Mouse (Mus musculus) C2C12 (cell line): Measurements from ENCODE around the gene Serp2. TPM values are rescaled to one million over a fixed set of nuclear protein-coding genes. Genes with fewer than 3 reads are reported as not detected.

ENCODE experiments used
- H3K27me3 ChIP-seq: one replicate; pipeline ENCODE4 v1.6.1; 2011; ENCODE audit not compliant: control insufficient read depth, insufficient read depth, insufficient read length
- H3K36me3 ChIP-seq: one replicate; pipeline ENCODE4 v1.6.1; 2011; ENCODE audit not compliant: control insufficient read depth, insufficient read depth
- H3K4me3 ChIP-seq: one replicate; pipeline ENCODE4 v1.5.1; 2011; ENCODE audit warnings: mild to moderate bottlenecking, control low read depth; ENCODE audit not compliant: poor library complexity, insufficient read depth, severe bottlenecking
- H3K79me2 ChIP-seq: one replicate; pipeline ENCODE4 v1.6.1; 2011; ENCODE audit not compliant: control insufficient read depth, insufficient read depth
- H3K79me3 ChIP-seq: one replicate; pipeline ENCODE4 v1.6.1; 2011; ENCODE audit warnings: low read depth, control low read depth
- H3ac ChIP-seq: one replicate; pipeline ENCODE3; 2011; ENCODE audit warnings: low read depth; ENCODE audit not compliant: control insufficient read depth, insufficient read length
- CEBPB ChIP-seq: IDR thresholded peaks from one replicate; pipeline ENCODE4 v1.6.1; 2011; ENCODE audit warnings: low read depth, mild to moderate bottlenecking, control low read depth, moderate library complexity
- CTCF ChIP-seq: IDR thresholded peaks from one replicate; pipeline ENCODE4 v1.5.1; 2011; ENCODE audit not compliant: control insufficient read depth, insufficient read depth, insufficient read length
- FOSL1 ChIP-seq: IDR thresholded peaks from one replicate; pipeline ENCODE4 v1.8.0; 2011; ENCODE audit warnings: mild to moderate bottlenecking, low read length; ENCODE audit not compliant: poor library complexity, insufficient read depth, severe bottlenecking
- MAX ChIP-seq: IDR thresholded peaks from one replicate; pipeline ENCODE4 v1.6.1; 2011; ENCODE audit warnings: mild to moderate bottlenecking, control low read depth
- MYOD1 ChIP-seq: IDR thresholded peaks from one replicate; pipeline ENCODE4 v1.6.1; 2011; ENCODE audit warnings: low read depth; ENCODE audit not compliant: control insufficient read depth, insufficient read length
- MYOG ChIP-seq: IDR thresholded peaks from one replicate; pipeline ENCODE4 v1.6.1; 2011; ENCODE audit not compliant: control insufficient read depth, insufficient read length; ENCODE audit errors: extremely low read depth
- USF1 ChIP-seq: IDR thresholded peaks from one replicate; pipeline ENCODE4 v1.6.1; 2011; ENCODE audit warnings: low read depth, mild to moderate bottlenecking, control low read depth, moderate library complexity
- polyA plus RNA-seq: library from polyadenylated mRNA; unstranded; fragments of >200 nt; fragmentation: generic; extraction: Trizol; gene quantifications from one replicate; pipeline ENCODE4 v1.2.1, GENCODE M21; 2012; ENCODE audit warnings: missing spikeins

Serp2 gene
- polyA plus RNA-seq, 1 experiment, result 32.8 TPM

GRCm38 (mm10) chr14:76598518-76599216 lies 42.0 kb upstream of the Serp2 start:
- no peaks in the 10 kb centered on the region for H3K79me2 ChIP-seq

GRCm38 (mm10) chr14:76597751-76598150 lies 41.1 kb upstream of the Serp2 start:
- TF ChIP-seq MAX (no peak), MYOD1 (no peak), USF1 (no peak), FOSL1 (no peak), CEBPB (no peak), CTCF (no peak), MYOG (no peak)
- Histone ChIP-seq H3ac (no peak overlapping the region), H3K79me3 (no peaks in the 10 kb centered on the region), H3K27me3 (no peaks in the 10 kb centered on the region), H3K79me2 (no peaks in the 10 kb centered on the region), H3K4me3 (no peak overlapping the region), H3K36me3 (no peaks in the 10 kb centered on the region)

More at GRCm38 (mm10) chr14:76598518-76599216, 42.0 kb upstream of the Serp2 start:
- no peaks in the 10 kb centered on the region for H3K36me3 ChIP-seq
- no peaks in the 10 kb centered on the region for H3K79me3 ChIP-seq
- H3K27me3 ChIP-seq, result no peaks in the 10 kb centered on the region
- TF ChIP-seq FOSL1, result no peak
- TF ChIP-seq MYOG, result no peak
- no peak for TF ChIP-seq CEBPB
- no peak for TF ChIP-seq USF1
- TF ChIP-seq MAX, result no peak
- TF ChIP-seq MYOD1, result no peak
- TF ChIP-seq CTCF, result no peak
- no peak overlapping the region for H3ac ChIP-seq
- H3K4me3 ChIP-seq, result no peak overlapping the region

GRCm38 (mm10) chr14:76595048-76595859 lies 38.6 kb upstream of the Serp2 start:
- Histone ChIP-seq H3K27me3 (no peaks in the 10 kb centered on the region), H3K4me3 (no peak overlapping the region), H3K36me3 (no peaks in the 10 kb centered on the region), H3K79me3 (no peaks in the 10 kb centered on the region), H3ac (no peak overlapping the region), H3K79me2 (no peaks in the 10 kb centered on the region)
- no peak for TF ChIP-seq CTCF
- no peak for TF ChIP-seq USF1
- TF ChIP-seq CEBPB, result no peak
- TF ChIP-seq MYOD1, result no peak
- no peak for TF ChIP-seq MAX
- no peak for TF ChIP-seq FOSL1
- TF ChIP-seq MYOG, result no peak

GRCm38 (mm10) chr14:76594351-76594885 lies 37.7 kb upstream of the Serp2 start:
- no peak overlapping the region for H3ac ChIP-seq
- H3K79me2 ChIP-seq, result no peaks in the 10 kb centered on the region
- TF ChIP-seq MAX, result no peak
- no peak overlapping the region for H3K4me3 ChIP-seq
- H3K79me3 ChIP-seq, result no peaks in the 10 kb centered on the region
- no peaks in the 10 kb centered on the region for H3K36me3 ChIP-seq
- no peaks in the 10 kb centered on the region for H3K27me3 ChIP-seq

- TF ChIP-seq CEBPB, result peak; percentile 56
- TF ChIP-seq CTCF, result no peak
- Histone ChIP-seq H3K27me3 (no peaks in the 10 kb centered on the region), H3K79me3 (no peaks in the 10 kb centered on the region), H3K4me3 (no peak overlapping the region), H3K79me2 (no peaks in the 10 kb centered on the region), H3ac (no peak overlapping the region), H3K36me3 (no peaks in the 10 kb centered on the region)
These were observed 37.0 kb upstream of the Serp2 start for GRCm38 (mm10) chr14:76593630-76594193.

- no peak overlapping the region for H3K4me3 ChIP-seq
- no peaks in the 10 kb centered on the region for H3K36me3 ChIP-seq
These were observed 36.0 kb upstream of the Serp2 start for GRCm38 (mm10) chr14:76592721-76593120.

More at GRCm38 (mm10) chr14:76592721-76593120, 36.0 kb upstream of the Serp2 start:
- no peaks in the 10 kb centered on the region for H3K79me2 ChIP-seq
- TF ChIP-seq MYOG (no peak), MYOD1 (no peak), CTCF (no peak), FOSL1 (no peak), USF1 (no peak), CEBPB (no peak), MAX (no peak)
- no peaks in the 10 kb centered on the region for H3K27me3 ChIP-seq
- H3K79me3 ChIP-seq, result no peaks in the 10 kb centered on the region
- H3ac ChIP-seq, result no peak overlapping the region
